Mouse (Mus musculus) forebrain, embryonic 14.5 days (tissue): ENCODE results near the gene Lpar3. TPM values are rescaled to one million over a fixed set of nuclear protein-coding genes. Genes with fewer than 3 reads are reported as not detected.
A peak's percentile ranks its signal among the peaks of the same experiment; 100 is the strongest.

Experiments
- ATAC-seq: fragments of 200-750 bp; cut with Nextera tagmentation; 2 replicates; pipeline ENCODE4 v1.8.0; 2017; ENCODE audit warnings: mild to moderate bottlenecking, moderate library complexity
- DNase-seq: peaks from one replicate; pipeline ENCODE4 v3.0.0-alpha.2; 2015; ENCODE audit warnings: low spot score
- H3K27ac ChIP-seq: fragments of 300-500 bp; sonication (generic); 2 replicates; pipeline ENCODE4 v1.5.1; 2014; ENCODE audit warnings: low read depth, mild to moderate bottlenecking, control low read depth, low read length, moderate library complexity
- H3K27me3 ChIP-seq: fragments of 300-500 bp; sonication (generic); replicated peaks from 2 replicates; pipeline ENCODE4 v1.6.1; 2014; ENCODE audit warnings: low read length, control low read depth, mixed read lengths; ENCODE audit not compliant: control insufficient read depth, insufficient read depth
- H3K36me3 ChIP-seq: fragments of 300-500 bp; sonication (generic); 2 replicates; pipeline ENCODE4 v1.6.1; 2014; ENCODE audit warnings: low read length, control low read depth; ENCODE audit not compliant: control insufficient read depth, insufficient read depth
- H3K4me1 ChIP-seq: fragments of 300-500 bp; sonication (generic); 2 replicates; pipeline ENCODE4 v1.6.1; 2014; ENCODE audit warnings: antibody characterized with exemption, low read length, control low read depth; ENCODE audit not compliant: control insufficient read depth, insufficient read depth
- H3K4me2 ChIP-seq: fragments of 300-500 bp; sonication (generic); 2 replicates; pipeline ENCODE4 v1.6.1; 2014; ENCODE audit warnings: mild to moderate bottlenecking, control low read depth, low read length
- H3K4me3 ChIP-seq: fragments of 300-500 bp; sonication (generic); 2 replicates; pipeline ENCODE4 v1.5.1; 2014; ENCODE audit warnings: low read depth, low read length, control low read depth
- H3K9ac ChIP-seq: fragments of 300-500 bp; sonication (generic); 2 replicates; pipeline ENCODE4 v1.6.1; 2014; ENCODE audit warnings: mild to moderate bottlenecking, low read length, control low read depth, moderate library complexity
- H3K9me3 ChIP-seq: fragments of 300-500 bp; sonication (generic); replicated peaks from 2 replicates; pipeline ENCODE4 v1.6.1; 2016; ENCODE audit warnings: low read length, control low read depth, mixed read lengths; ENCODE audit not compliant: control insufficient read depth
- WGBS: fragments of 180-500 bp; shearing (Covaris S2); extraction: QIAGEN DNeasy Blood & Tissue Kit; methylation state at CpG from one replicate; pipeline ENCODE4 v1.1.7; 2014; 5-methylcytosine and 5-hydroxymethylcytosine counted together
- polyA plus RNA-seq: library from polyadenylated mRNA; unstranded; fragments of >200 nt; fragmentation: Nextera tagmentation; extraction: Ambion mirVana; gene quantifications from 2 replicates; pipeline ENCODE4 v1.2.1, GENCODE M21; 2014

Gene Lpar3
- polyA plus RNA-seq, 1 experiment from 2014 or later: 0.13 TPM

DNA sequence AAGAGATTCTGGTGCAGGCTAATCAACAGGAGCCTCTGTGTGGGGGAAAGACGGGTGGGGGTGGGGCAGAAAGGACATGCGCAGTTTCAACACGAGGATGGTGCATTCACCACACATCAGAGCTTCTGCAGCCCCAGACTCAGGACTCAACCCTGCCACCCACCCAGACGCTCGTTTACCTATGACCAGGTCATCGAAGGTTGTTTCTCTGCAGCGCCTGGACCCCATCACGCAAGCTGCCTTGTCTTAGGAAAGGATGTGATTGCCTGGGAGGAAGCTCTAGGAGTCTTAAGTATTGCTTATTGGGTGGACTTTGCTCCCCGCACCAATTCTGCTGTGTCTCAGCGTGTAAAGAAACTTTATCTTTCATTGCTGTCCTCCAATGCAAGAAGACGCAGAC lies 40.1 kb downstream of the Lpar3 start:
- Histone ChIP-seq H3K27me3 (no peaks in the 10 kb centered on the region), H3K9me3 (no peaks in the 10 kb centered on the region), H3K4me2 (no peak overlapping the region), H3K4me3 (no peak overlapping the region), H3K36me3 (no peaks in the 10 kb centered on the region), H3K4me1 (no peaks in the 10 kb centered on the region), H3K27ac (no peak overlapping the region), H3K9ac (no peak overlapping the region)
- ATAC-seq (no peak), DNase-seq (no peak)
- WGBS: 88% methylated on average over 11 of the region's 11 CpGs

DNA sequence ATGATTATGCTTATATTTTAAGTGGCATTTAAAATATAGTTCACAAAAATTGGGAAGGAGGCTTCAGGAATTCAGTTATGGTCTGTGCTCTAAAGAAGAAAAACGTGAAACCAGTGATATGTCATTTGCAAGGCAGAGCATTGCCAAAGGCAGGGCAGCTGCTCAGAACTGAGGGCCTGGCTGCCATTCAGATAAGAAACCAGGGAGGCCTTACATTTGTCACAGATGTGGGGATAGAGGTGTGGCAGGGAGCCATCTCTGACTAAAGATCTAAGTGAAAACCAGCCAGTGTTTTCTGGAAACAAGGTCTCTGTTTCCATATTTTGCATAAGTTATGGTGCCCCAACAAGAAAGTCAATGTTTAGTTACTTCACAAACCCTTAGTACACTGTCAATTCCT lies 41.8 kb downstream of the Lpar3 start:
- H3K4me1 ChIP-seq: no peaks in the 10 kb centered on the region
- no peaks in the 10 kb centered on the region for H3K27me3 ChIP-seq
- no peak overlapping the region for H3K4me3 ChIP-seq
- H3K36me3 ChIP-seq: no peaks in the 10 kb centered on the region
- H3K9me3 ChIP-seq: no peaks in the 10 kb centered on the region
- H3K4me2 ChIP-seq: no peak overlapping the region
- H3K9ac ChIP-seq: no peak overlapping the region
- ATAC-seq (no peak), DNase-seq (peak; percentile 25)
- no peak overlapping the region for H3K27ac ChIP-seq
- WGBS: 54% methylated on average over 1 of the region's 1 CpGs

- H3K4me3 ChIP-seq: no peak overlapping the region
- H3K36me3 ChIP-seq: no peaks in the 10 kb centered on the region
- H3K27me3 ChIP-seq: no peaks in the 10 kb centered on the region
- DNase-seq (no peak), ATAC-seq (no peak)
- H3K9me3 ChIP-seq: no peaks in the 10 kb centered on the region
- no peak overlapping the region for H3K9ac ChIP-seq
- H3K27ac ChIP-seq: no peak overlapping the region
- H3K4me1 ChIP-seq: no peaks in the 10 kb centered on the region
- no peak overlapping the region for H3K4me2 ChIP-seq
- WGBS: 91% methylated on average over 10 of the region's 10 CpGs
These were observed 43.4 kb downstream of the Lpar3 start for GRCm38 (mm10) chr3:146264146-146264545.

DNA sequence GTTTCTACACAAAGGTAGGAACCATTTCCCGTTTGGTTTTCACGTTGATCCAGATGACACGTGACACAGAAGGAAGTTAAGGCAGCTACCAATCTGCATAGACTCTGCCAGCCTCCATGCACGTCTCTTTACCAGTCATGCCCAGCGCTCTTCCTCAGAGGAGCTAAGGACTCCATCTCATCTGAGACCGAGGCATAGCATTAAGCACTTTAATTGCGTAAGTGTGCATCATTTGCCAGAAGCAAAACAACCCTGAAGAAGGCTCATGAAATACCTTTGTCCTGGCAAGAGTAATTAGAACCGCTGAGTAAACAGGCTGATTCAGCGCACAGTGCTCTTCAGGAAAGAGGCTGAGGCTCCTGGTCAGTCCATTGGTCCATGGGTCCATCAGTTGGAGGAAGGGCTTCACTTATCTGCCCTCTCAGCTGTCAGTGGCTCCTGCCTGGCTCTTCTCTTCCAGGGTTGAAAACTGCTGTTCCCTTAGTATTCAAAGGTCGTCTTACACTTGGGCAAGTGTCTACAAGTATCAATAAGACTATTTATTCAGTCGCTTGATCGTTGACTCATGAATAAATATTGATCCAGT lies 44.9 kb downstream of the Lpar3 start:
- WGBS: 78% methylated on average over 12 of the region's 12 CpGs
- no peak overlapping the region for H3K9ac ChIP-seq
- no peaks in the 10 kb centered on the region for H3K27me3 ChIP-seq
- ATAC-seq (no peak), DNase-seq (no peak)
- no peak overlapping the region for H3K4me2 ChIP-seq
- H3K27ac ChIP-seq: no peak overlapping the region
- no peaks in the 10 kb centered on the region for H3K36me3 ChIP-seq
- no peaks in the 10 kb centered on the region for H3K4me1 ChIP-seq
- H3K9me3 ChIP-seq: no peaks in the 10 kb centered on the region
- no peak overlapping the region for H3K4me3 ChIP-seq

DNA sequence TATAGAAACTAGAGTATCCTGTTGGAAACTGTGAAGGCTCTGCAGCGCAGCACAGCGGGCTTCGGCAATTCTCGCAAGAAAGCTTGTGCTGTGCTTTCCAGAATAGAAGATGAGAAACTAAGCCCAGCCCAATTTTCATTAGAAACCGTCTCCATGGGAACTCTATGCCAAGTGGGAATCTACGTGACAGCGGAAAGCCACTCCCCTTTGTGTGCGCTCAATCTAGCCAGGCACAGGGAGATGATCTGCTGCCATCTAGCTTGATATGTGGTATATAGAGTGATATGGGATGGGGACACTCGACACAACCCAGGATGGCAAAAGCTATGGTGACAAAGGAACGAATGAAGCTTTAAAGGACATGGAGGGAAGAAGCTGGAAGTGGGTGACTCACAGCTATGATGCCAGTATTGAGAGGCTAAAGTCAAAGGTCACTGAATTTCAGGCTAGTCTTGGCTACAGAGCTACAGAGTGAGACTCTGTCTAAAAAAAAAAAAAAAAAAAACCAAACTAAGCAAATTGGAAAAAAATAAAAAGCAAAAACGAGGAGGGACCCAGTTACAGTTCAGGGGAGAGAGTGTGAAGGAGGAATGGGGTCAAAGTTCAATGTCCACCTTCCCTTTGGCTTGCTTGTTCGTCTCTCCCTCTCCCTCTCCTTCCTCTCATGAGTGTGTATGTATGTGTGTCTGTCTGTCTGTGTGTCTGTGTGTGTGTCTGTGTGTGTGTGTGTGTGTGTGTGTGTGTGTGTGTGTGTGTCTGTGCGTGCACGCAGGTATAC lies 47.5 kb downstream of the Lpar3 start:
- WGBS: 71% methylated on average over 14 of the region's 14 CpGs
- peak; percentile 77 for DNase-seq
- no peak overlapping the region for H3K4me2 ChIP-seq

GRCm38 (mm10) chr3:146274503-146274902 lies 53.7 kb downstream of the Lpar3 start:
- no peaks in the 10 kb centered on the region for H3K27me3 ChIP-seq

More for the DNA sequence above, 47.5 kb downstream of the Lpar3 start:
- ATAC-seq: peak; percentile 77; the same call in 1 of the 2 replicates
- no peak overlapping the region for H3K27ac ChIP-seq
- H3K9me3 ChIP-seq: no peaks in the 10 kb centered on the region
- H3K4me3 ChIP-seq: no peak overlapping the region
- H3K9ac ChIP-seq: no peak overlapping the region
- H3K36me3 ChIP-seq: no peaks in the 10 kb centered on the region
- no peaks in the 10 kb centered on the region for H3K4me1 ChIP-seq
- no peaks in the 10 kb centered on the region for H3K27me3 ChIP-seq

GRCm38 (mm10) chr3:146275360-146276025 lies 54.7 kb downstream of the Lpar3 start:
- DNase-seq (no peak), ATAC-seq (no peak)
- Histone ChIP-seq H3K4me3 (no peak overlapping the region), H3K4me1 (no peaks in the 10 kb centered on the region), H3K4me2 (no peak overlapping the region), H3K9me3 (no peaks in the 10 kb centered on the region), H3K36me3 (no peaks in the 10 kb centered on the region), H3K9ac (no peak overlapping the region), H3K27ac (no peak overlapping the region), H3K27me3 (no peaks in the 10 kb centered on the region)
- WGBS: 88% methylated on average over 11 of the region's 11 CpGs

More at GRCm38 (mm10) chr3:146274503-146274902, 53.7 kb downstream of the Lpar3 start:
- ATAC-seq (no peak), DNase-seq (no peak)
- Histone ChIP-seq H3K9me3 (no peaks in the 10 kb centered on the region), H3K27ac (no peak overlapping the region), H3K36me3 (no peaks in the 10 kb centered on the region), H3K4me1 (no peaks in the 10 kb centered on the region), H3K9ac (no peak overlapping the region), H3K4me2 (no peak overlapping the region), H3K4me3 (no peak overlapping the region)
- 83% methylated on average over 5 of the region's 5 CpGs for WGBS

DNA sequence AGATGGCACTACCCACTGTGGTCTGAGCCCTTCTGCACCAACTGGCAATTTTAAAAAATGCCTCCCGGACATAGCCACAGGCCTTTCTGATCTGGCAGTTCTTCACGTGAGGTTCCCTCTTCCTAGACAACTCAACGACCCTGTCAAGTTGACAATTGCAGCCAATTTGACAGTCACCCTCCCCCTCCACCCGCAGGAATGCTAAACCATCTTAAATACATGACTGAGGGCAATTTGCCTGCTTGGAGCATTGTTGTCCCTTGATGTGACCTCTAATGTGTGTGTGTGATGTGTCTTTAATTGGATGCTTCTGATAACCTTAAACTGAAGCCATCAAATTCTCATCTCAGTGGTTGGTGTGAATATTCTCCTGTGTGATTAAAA lies 55.3 kb downstream of the Lpar3 start:
- Histone ChIP-seq H3K27ac (no peak overlapping the region), H3K27me3 (no peaks in the 10 kb centered on the region), H3K4me2 (no peak overlapping the region), H3K4me1 (no peaks in the 10 kb centered on the region), H3K9me3 (no peaks in the 10 kb centered on the region), H3K36me3 (no peaks in the 10 kb centered on the region), H3K9ac (no peak overlapping the region), H3K4me3 (no peak overlapping the region)
- ATAC-seq (no peak), DNase-seq (no peak)
- WGBS: 48% methylated on average over 4 of the region's 4 CpGs

DNA sequence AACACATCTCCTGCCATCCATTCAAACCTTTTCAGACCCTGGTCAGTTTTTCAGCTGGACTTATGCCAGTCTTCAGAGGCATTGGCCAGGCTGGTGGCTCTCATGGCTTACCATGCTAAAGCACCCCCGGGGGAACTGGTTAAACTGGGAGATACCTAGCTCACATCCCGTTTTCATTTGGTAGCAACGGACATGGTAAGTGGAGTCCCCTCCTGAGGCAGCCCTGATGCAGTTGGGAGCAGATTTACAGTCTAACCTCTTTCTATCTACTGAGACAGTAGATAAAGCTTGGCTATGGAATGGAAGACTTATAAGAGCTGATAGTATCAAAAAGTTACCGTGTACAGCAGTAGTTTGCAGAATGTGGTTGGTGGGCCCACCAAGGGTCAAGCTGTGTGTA lies 56.2 kb downstream of the Lpar3 start:
- 93% methylated on average over 4 of the region's 4 CpGs for WGBS
- no peak overlapping the region for H3K27ac ChIP-seq
- H3K36me3 ChIP-seq: no peaks in the 10 kb centered on the region
- no peak overlapping the region for H3K4me2 ChIP-seq
- DNase-seq (no peak), ATAC-seq (no peak)
- no peaks in the 10 kb centered on the region for H3K4me1 ChIP-seq
- no peaks in the 10 kb centered on the region for H3K9me3 ChIP-seq
- H3K9ac ChIP-seq: no peak overlapping the region
- H3K27me3 ChIP-seq: no peaks in the 10 kb centered on the region
- H3K4me3 ChIP-seq: no peak overlapping the region
